Comparison of ENCODE assay signal across 26 mouse cellular contexts in the genomic region with DNA sequence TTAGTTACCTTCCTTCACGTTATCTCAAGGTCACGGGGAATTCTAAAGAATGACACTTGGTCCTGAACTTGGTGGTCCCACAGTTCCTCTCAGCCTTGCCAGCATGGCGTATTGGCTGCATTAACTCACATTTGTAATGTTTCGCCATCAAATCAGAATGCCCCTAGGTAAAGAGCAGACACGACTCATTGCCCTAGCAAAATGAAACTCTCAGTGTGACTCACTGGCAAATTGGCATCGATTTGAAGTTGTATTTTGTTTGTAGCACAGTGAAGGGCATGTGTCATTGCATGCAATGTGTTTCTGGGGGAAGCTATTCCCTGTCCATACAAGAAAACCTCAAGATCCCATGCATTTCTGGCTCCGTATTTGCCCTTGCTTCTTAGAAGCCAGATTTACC.
DNase-seq lines count a peak whose midpoint lies in the region; ATAC-seq lines count a peak whose summit lies in the region.
"Had no signal": no experiment of that assay in that cellular context is flagged by ENCODE, and none has a peak within 500 bp of the region (broad histone marks: within the 10 kb centered on the region; RNA-seq: fewer than 3 reads in every experiment).

No protein-coding gene starts in this region.

- WGBS in forebrain, embryonic 15.5 days = 91% methylated on average over 7 of the region's 7 CpGs

- no peak for ATAC-seq in forebrain, embryonic 15.5 days (replicated peaks)
- ATAC-seq: CD4-positive, CD25-positive, alpha-beta regulatory T cell, adult 4 months; forebrain, embryonic 13.5 days; forebrain, postnatal 0 days; hindbrain, postnatal 0 days; inflammation-experienced regulatory T-cells, adult 6 months; intestine, embryonic 16.5 days had no signal

- H3K4me1 ChIP-seq in forebrain, embryonic 15.5 days = no peaks in the 10 kb centered on the region
- H3K4me1 ChIP-seq: forebrain, embryonic 10.5 days; forebrain, embryonic 13.5 days; heart, embryonic 10.5 days had no signal

- no peak overlapping the region for H3K4me3 ChIP-seq in forebrain, embryonic 15.5 days
- H3K4me3 ChIP-seq: forebrain, embryonic 10.5 days; forebrain, embryonic 13.5 days; gastrocnemius, adult 2 months; heart, embryonic 10.5 days; heart, embryonic 13.5 days had no signal

- no peaks in the 10 kb centered on the region for H3K27me3 ChIP-seq in forebrain, embryonic 15.5 days
- H3K27me3 ChIP-seq: forebrain, embryonic 13.5 days; heart, embryonic 13.5 days had no signal

- DNase-seq in adrenal gland, adult 2 months = peak; percentile 59
- no peak for DNase-seq in adrenal gland, postnatal 25 days
- DNase-seq in 3134 (ENCODE audit: extremely low read depth, insufficient read length, low spot score) = peak; percentile 30
- peak; percentile 76 for DNase-seq in NIH3T3 (ENCODE audit: low read depth)
- peak; percentile 7 to 25 for DNase-seq in adrenal gland, postnatal 36 days
- no peak for DNase-seq in lung, postnatal 25 days (ENCODE audit: low spot score)
- DNase-seq: cerebellum, adult 18-20 months; cerebellum, adult 9-10 months; cerebellum, postnatal 14 days; forebrain, postnatal 0 days; gastrocnemius, adult 2 months; gastrocnemius, postnatal 14 days; heart, adult 11 months; heart, postnatal 14 days; heart, postnatal 4 days; kidney, adult 18-20 months had no signal

- H3K9ac ChIP-seq in forebrain, embryonic 15.5 days (replicated peaks) = no peak overlapping the region
- H3K9ac ChIP-seq: forebrain, embryonic 13.5 days; forebrain, postnatal 0 days; heart, embryonic 13.5 days; hindbrain, embryonic 14.5 days had no signal

- H3K27ac ChIP-seq in forebrain, embryonic 15.5 days (replicated peaks) = no peak overlapping the region
- H3K27ac ChIP-seq: forebrain, embryonic 10.5 days; forebrain, embryonic 13.5 days; gastrocnemius, adult 2 months; heart, embryonic 10.5 days; heart, embryonic 13.5 days; hindbrain, embryonic 14.5 days; hindbrain, postnatal 0 days had no signal

- H3K36me3 ChIP-seq in forebrain, embryonic 15.5 days = no peaks in the 10 kb centered on the region; the same call in 1 of the 2 replicates
- H3K36me3 ChIP-seq: forebrain, embryonic 10.5 days; heart, embryonic 10.5 days; heart, embryonic 13.5 days had no signal

- H3K4me2 ChIP-seq in forebrain, embryonic 15.5 days (replicated peaks) = no peak overlapping the region
- H3K4me2 ChIP-seq: forebrain, embryonic 13.5 days; heart, embryonic 13.5 days; hindbrain, embryonic 14.5 days had no signal

- no peaks in the 10 kb centered on the region for H3K9me3 ChIP-seq in forebrain, embryonic 15.5 days
- H3K9me3 ChIP-seq: forebrain, embryonic 10.5 days; forebrain, embryonic 13.5 days; heart, embryonic 10.5 days; heart, embryonic 13.5 days had no signal

Comparison
In these comparisons a context has a peak if more than half of its experiments do, and no peak if none do; other contexts are left out.
1. DNase-seq: peak in adrenal gland, adult 2 months (single experiment), 3134 (single experiment), NIH3T3 (single experiment) and adrenal gland, postnatal 36 days (2 of 2); none in adrenal gland, postnatal 25 days (single experiment) and lung, postnatal 25 days (single experiment).